Mouse (Mus musculus) CD4-positive, CD25-positive, alpha-beta regulatory T cell (primary cell): ENCODE results near the gene Itgad. TPM values are rescaled to one million over a fixed set of nuclear protein-coding genes. Genes with fewer than 3 reads are reported as not detected.

Source experiments
- polyA plus RNA-seq: library from polyadenylated mRNA; unstranded; fragments of 100-300 nt; shearing (Covaris generic); gene quantifications from one replicate; pipeline ENCODE4 v1.2.1, GENCODE M21; 2017

The Itgad gene
- 1.5 TPM for polyA plus RNA-seq

DNA sequence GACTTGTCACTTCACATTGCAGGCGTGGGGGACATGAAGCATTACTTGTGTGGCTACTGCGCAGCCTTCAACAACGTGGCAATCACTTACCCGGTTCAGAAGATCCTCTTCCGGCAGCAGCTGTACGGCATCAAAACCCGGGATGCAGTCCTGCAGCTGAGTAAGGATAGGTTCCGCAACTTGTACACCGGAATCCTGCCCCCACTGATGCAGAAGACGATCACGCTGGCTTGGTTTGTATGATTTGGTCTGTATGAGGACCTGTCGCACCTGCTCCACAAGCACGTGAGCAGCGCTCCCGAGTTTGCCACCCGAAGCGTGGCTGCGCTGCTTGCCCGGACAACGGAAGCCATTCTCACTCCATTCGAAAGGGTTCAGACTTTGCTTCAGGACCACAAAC is at the start of gene Itgad:
Itgad (plus strand) TSS at position 301 of the 400 bp plus-strand sequence.

DNA sequence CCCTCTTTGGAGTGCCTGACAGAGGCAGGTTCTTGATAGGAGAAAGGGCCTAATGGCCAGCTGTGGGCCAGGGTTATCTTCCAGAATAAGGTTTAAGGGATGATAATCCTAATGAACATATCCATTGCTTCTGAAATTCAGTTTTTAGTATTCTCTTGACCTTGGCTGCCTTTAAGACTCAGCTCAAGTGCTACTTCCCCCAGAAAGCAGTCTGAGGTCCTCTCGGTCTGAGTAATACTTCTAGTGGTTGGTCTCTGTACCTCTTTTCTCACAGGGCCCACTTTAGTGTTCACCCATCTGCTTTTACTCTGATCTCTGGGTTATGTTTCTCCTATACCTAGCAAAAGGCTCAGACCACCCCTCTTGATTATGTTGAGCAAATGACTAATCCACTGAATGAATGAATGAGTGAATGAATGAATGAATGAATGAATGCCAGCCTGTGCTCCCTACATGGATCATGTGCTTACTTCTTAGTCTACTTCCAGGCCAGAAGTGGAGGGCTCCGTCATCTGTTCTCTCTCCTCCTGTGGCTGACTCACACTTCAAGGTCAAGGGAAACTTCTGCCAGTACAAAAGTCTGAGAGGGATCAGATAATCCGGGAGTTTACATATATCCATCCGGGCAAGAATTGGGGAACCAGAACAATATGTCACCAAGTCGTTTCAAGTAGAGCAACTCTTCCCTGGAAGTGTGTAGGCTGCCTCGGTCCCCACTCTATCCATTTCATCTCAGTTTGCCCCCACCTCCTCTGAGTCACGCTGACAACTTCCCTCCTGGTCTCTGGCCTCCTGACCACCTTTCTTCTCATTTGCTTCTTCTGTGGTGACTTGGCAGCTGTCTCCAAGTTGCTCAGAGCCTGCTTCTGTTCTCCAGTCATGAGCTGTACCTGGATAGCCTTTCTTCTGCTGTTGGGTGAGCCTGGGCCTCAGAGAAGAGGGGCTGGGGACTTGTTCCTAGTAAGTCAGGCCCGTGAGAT is 25.1 kb upstream of the Itgad start, which contains the start of gene Itgax:
Itgax (plus strand) TSS at position 807 of the 980 bp plus-strand sequence.

DNA sequence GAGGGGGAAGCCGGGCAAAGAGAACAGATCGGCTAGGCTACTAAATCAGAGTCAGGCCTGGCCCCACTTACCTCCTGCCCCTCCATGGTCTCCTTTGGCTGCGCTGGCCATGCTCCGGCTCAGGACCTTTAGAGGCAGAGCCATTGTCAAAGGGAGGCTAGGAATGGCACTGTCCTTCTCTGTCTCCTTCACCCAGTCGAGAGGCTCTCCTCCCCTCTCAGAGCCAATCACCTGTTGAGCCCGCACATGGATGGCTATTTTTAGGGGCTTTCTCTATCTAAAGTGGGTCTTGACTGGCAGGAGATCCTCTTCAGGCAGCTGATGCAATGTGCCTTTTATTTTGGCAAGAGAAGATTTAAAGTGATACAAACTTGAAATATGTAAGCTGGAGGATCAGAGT is 52.0 kb downstream of the Itgad start, which contains the start of gene Cox6a2:
Cox6a2 (minus strand) TSS at position 236 of the 400 bp plus-strand sequence.

DNA sequence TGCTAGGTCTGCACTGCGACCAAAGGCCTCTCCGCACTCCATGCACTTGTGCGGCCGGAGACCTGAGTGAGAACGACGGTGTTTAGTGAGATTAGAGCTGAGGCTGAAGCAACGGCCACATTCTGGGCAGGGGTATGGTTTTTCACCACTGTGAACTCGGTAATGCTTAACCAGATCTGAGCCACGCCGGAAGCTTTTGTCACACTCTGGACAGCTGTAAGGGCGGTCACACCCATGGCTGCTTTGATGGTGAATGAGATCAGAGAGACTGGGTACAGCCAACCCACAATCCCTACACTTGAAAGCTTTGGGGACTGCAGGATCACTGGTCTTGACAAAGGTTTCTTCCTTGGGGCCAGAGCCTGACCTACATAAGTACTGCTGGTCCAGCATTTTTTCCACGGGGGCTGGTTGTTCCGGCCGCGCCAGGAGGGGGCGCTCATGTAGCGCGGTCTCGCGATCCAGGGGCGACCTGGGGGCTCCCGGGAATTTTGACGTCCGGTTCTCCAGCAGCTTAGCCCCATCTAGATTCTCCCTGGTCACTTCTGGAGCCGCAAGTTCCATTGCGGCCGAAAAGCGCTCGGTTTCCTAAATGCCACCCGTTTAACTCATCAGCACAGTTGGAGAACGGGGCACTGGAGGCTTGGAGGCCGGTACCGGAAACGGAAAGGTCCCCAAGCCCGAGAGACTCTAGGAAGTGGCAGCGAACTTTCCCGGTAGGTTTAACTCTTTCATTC is 82.8 kb downstream of the Itgad start, which contains the start of gene Armc5:
Armc5 (plus strand) TSS at position 487 of the 737 bp plus-strand sequence.

DNA sequence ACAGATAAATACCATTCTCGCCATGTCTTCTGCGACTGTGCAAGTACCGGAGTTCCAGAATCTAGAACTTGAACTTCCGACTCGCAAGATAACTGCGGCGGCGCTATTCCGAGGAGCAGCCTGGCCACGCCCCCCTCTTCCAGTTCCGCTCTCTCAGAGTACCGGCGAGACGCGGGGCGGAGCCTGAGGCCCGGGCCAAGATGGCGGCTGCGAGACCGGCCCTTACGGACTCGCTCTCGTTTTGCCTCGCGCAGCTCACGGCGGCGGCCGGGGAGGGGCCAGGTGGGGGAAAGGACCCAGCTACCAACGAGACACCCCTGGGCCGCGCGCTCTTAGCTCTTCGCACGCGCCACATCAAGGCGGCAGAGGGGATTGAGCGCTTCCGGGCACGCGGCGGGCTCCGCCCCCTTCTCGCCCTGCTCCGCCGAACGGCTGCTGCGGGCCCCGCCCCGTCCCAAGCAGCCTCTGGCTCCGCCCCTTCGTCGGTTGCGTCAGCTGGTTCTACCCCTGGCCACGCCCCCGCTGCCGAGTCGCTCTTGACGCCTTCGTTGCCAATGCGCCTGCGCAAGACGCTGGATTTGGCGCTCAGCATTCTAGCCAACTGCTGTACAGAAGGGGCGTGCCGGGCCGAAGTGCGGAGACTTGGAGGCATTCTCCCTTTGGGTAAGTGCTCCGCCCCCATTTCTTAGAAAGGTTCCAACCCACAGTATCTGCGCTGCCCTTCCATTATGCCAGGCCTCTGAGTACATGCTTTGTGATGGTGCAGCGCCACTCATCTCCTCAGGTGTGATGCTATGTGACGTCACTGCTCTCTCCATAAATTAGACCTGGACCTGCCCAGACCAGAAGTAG is 84.0 kb downstream of the Itgad start, which contains the start of gene 9130023H24Rik:
9130023H24Rik (minus strand) TSS at position 105 of the 852 bp plus-strand sequence.

DNA sequence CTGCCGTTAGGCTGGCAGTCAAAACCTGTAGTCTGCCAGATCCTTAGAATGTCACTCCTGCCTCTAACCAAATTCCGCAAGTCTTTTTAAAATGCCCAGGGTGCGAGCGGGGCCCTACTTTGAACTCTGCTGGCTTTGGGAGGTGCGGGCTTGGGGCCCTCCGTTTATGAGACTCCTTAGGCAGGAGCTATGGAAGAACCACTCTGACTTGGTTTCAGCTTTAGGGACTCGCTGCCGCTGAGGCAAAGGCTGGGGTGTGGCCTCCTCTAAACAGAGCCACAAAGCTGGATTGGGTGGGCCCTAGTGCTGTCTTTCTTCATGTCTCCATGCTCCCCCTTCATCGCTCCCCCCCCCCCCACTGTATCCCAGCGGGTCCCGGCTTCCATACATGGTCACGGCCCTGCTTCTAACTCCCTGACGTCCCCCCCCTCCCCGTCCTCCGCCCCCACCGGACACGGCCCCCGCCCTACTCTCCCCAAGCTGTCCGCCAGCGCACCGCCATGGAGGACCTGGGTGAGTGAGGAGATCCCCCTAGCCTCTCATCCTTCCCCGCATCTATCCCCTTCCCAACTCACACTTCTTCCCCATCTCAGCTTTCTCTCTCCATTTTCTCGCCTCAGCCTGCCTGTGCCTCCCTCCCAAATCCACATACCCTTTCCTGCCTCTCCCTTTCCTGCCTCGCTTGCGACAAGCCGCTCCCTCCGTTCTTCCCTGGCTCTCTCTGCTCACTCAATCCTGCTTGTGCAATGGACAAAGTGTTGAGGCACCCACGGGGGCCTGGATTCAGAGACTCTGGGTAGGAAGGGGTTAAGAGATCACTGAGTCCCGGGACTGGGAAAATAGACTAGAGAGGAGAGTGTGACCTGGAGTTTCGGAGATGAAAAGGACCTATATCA is 92.6 kb downstream of the Itgad start, which contains the start of gene Tgfb1i1:
Tgfb1i1 (plus strand) TSS at position 317 of the 896 bp plus-strand sequence.

DNA sequence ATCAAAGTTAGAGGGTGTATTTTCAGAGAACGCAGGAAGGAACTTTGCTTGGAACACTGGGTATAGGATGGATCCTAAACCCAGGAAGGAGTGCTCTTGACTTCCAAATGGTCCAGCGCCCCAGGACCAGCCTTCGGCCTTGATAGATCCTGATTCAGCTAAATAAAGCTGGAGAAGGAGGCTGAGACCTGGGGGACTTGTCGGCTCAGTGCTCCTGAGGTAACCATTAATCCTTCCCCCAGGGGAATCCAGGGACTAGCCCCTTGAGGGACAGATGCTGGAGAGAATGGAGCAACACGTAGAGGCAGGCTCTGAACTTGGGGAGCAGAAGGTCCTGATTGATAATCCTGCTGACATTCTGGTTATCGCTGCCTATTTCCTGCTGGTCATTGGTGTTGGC is 111.2 kb downstream of the Itgad start, which contains the start of gene Slc5a2:
Slc5a2 (plus strand) TSS at position 247 of the 400 bp plus-strand sequence.

Other genes starting within 250 kb of the Itgad start
- gene Kat8, start 241.9 kb upstream of the Itgad start, polyA plus RNA-seq = 46.5 TPM
- gene Prss8, start 224.3 kb upstream of the Itgad start, polyA plus RNA-seq = 0.11 TPM
- 4.2 TPM for gene Prss36, start 207.7 kb upstream of the Itgad start, polyA plus RNA-seq
- gene Fus, start 186.9 kb upstream of the Itgad start, polyA plus RNA-seq = 152 TPM
- gene Pycard, start 160.5 kb upstream of the Itgad start, polyA plus RNA-seq = 292 TPM
- not detected for gene Trim72, start 150.4 kb upstream of the Itgad start, polyA plus RNA-seq
- gene Itgam, start 91.7 kb upstream of the Itgad start, polyA plus RNA-seq = 0.92 TPM
- gene Gm49368, start 91.7 kb upstream of the Itgad start, polyA plus RNA-seq = not detected
- 0.56 TPM for gene Itgax, start 24.8 kb upstream of the Itgad start, polyA plus RNA-seq
- gene Cox6a2, start 52.0 kb downstream of the Itgad start, polyA plus RNA-seq = not detected
- 23.1 TPM for gene Armc5, start 83.0 kb downstream of the Itgad start, polyA plus RNA-seq
- 2.6 TPM for gene 9130023H24Rik, start 83.7 kb downstream of the Itgad start, polyA plus RNA-seq
- 1.6 TPM for gene Tgfb1i1, start 92.4 kb downstream of the Itgad start, polyA plus RNA-seq
- 0.48 TPM for gene Slc5a2, start 111.3 kb downstream of the Itgad start, polyA plus RNA-seq
- gene BC017158, start 143.8 kb downstream of the Itgad start, polyA plus RNA-seq = 35.8 TPM